Mouse (Mus musculus) E14TG2a.4 (cell line): ENCODE measurements around the gene Hoxd4.

Experiments
- CTCF ChIP-seq: conservative IDR thresholded peaks from 2 replicates; pipeline ENCODE4 v1.5.1; 2014; ENCODE audit warnings: low read length
- NANOG ChIP-seq: IDR thresholded peaks from 2 replicates; pipeline ENCODE4 v1.6.1; 2014; ENCODE audit warnings: borderline replicate concordance, low read length, mixed read lengths

DNA sequence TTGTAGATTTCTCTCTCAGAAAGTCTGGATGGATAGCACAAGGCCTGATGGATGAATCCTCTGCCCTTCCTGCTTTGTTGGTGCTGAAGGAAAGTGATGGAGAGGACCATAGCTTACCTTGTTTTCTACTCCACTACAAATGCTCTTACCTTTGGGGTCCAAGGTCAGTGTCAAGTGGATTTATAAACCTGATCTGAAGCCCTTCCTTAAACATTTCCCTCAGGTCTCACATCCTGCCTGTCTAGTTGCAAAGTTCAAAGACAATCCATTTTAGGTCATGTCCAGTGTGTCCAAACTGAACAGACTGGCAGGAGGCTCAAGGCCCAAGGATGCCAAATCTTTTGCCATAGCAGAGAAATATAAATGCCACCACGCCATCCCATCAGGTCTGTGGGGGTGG is 40.1 kb downstream of the Hoxd4 start:
- no peak for TF ChIP-seq CTCF
- no peak for TF ChIP-seq NANOG
